Mouse (Mus musculus): ENCODE data around the gene Kat2a.

DNA sequence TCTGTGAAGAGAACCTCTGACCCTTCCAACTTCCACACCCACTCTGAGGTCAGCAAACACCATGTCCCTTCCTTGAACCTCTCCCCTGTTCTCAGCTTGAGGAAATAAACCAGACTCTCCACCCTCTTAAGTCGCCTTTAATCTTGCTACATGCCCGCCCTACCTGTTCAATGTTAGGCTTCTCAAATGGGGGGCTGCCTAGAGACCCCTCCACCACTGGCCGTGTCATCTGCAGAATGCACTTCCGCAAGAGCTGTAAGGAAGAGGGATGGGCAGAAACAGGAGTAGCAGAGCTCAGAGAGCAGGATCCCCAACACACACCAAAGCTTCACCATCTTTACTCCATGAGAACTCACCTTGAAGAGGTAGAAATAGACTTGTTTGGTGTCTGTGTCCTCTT is 1.3 kb downstream of the Kat2a start:
- no peak for TF ChIP-seq CTCF (IDR thresholded peaks at IDR 0.05; ENCODE audit: low read depth, low read length)
- no peak for TF ChIP-seq TAL1 (conservative IDR thresholded peaks at IDR 0.05; ENCODE audit: low read depth, low read length)
- TF ChIP-seq GATA1 (IDR thresholded peaks at IDR 0.05; ENCODE audit: borderline replicate concordance, low read length) = no peak
- no peak for TF ChIP-seq POLR2AphosphoS5 (IDR thresholded peaks at IDR 0.05; ENCODE audit: insufficient replicate concordance, low read depth, low read length)
- TF ChIP-seq GATA2 (IDR thresholded peaks at IDR 0.05; ENCODE audit: borderline replicate concordance, low read depth, low read length) = no peak
